8 mouse cellular contexts compared by ENCODE assay signal in the genomic region with DNA sequence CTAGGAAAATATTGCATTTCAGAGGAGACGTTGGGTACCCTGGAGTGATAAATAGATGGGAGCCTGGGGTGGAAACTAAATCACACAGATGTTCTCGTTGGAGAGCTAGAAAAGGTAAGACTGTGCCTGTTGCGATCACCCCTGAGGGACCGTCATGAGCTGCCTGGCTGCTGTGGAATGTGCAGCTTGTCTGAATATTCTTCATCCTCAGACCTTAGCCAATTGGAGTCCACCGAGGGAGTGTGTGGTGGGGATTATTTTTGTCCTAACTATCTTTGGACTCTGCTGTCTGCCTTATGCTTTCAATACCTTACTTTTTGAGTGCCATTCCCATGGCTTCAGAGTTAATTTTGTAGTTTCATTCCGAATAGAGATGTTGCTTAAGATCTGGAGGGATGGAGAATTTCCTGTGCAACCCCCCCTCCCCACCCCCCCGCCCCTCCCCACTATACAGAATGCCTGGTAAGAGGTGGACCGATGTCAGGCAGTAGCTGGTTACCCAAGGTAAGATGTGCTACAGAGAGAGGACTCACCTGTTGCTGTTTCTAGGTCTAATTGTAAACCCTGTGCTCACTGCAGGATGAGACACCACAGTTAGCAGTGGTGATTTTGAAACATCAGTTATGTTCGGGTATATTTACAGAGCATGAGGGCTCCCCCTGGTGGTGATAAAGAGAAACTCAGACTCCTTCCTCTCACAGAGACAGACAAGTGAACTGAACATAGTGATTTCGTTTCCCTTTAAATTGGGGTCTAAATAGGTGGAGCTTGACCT. TPM values are rescaled to one million over a fixed set of nuclear protein-coding genes. Genes with fewer than 3 reads are reported as not detected.
DNase-seq lines count a peak whose midpoint lies in the region; ATAC-seq and TF ChIP-seq lines count a peak whose summit lies in the region.

No protein-coding gene starts in this region.

- H3K27me3 ChIP-seq in embryonic facial prominence, embryonic 10.5 days (replicated peaks; ENCODE audit: low read depth, poor library complexity, severe bottlenecking): no peaks in the 10 kb centered on the region
- no peaks in the 10 kb centered on the region for H3K27me3 ChIP-seq in heart, adult 2 months (ENCODE audit: control insufficient read depth, insufficient read depth, low read length)
- H3K27me3 ChIP-seq in midbrain, embryonic 13.5 days: peaks cover 8% of the 10 kb centered on the region; the same call in 1 of the 2 replicates
- no peaks in the 10 kb centered on the region for H3K27me3 ChIP-seq in splenic B cell, adult 2 months (ENCODE audit: control insufficient read depth, insufficient read depth, low read length, poor library complexity, severe bottlenecking)

- no peak overlapping the region for H3K4me2 ChIP-seq in midbrain, embryonic 13.5 days (replicated peaks)

- no peaks in the 10 kb centered on the region for H3K79me2 ChIP-seq in heart, adult 2 months (replicated peaks; ENCODE audit: control insufficient read depth, insufficient read depth, low read length)

- H3K9me3 ChIP-seq in embryonic facial prominence, embryonic 10.5 days: no peaks in the 10 kb centered on the region
- H3K9me3 ChIP-seq in midbrain, embryonic 13.5 days: no peaks in the 10 kb centered on the region

- H3K9ac ChIP-seq in heart, adult 2 months (ENCODE audit: low read depth, low read length): no peak overlapping the region
- H3K9ac ChIP-seq in midbrain, embryonic 13.5 days (replicated peaks): no peak overlapping the region

- no peaks in the 10 kb centered on the region for H3K36me3 ChIP-seq in embryonic facial prominence, embryonic 10.5 days (replicated peaks)
- no peaks in the 10 kb centered on the region for H3K36me3 ChIP-seq in heart, adult 2 months (ENCODE audit: control insufficient read depth, insufficient read depth, low read length)
- no peaks in the 10 kb centered on the region for H3K36me3 ChIP-seq in midbrain, embryonic 13.5 days
- no peaks in the 10 kb centered on the region for H3K36me3 ChIP-seq in splenic B cell, adult 2 months (ENCODE audit: control insufficient read depth, insufficient read depth, low read length, poor library complexity, severe bottlenecking)

- ATAC-seq in midbrain, embryonic 13.5 days: peak; percentile 94

- no peak for TF ChIP-seq EP300 in heart, adult 2 months (IDR thresholded peaks at IDR 0.05; ENCODE audit: insufficient read depth, low read depth, low read length)

- peak; percentile 91 for TF ChIP-seq CTCF in heart, adult 2 months (IDR thresholded peaks at IDR 0.05)

- peaks cover 22% of the 10 kb centered on the region for H3K4me1 ChIP-seq in embryonic facial prominence, embryonic 10.5 days
- H3K4me1 ChIP-seq in heart, adult 2 months (ENCODE audit: control insufficient read depth, insufficient read depth, low read length): peaks cover 3% of the 10 kb centered on the region
- no peaks in the 10 kb centered on the region for H3K4me1 ChIP-seq in midbrain, embryonic 13.5 days (replicated peaks)

- no peak overlapping the region for H3K27ac ChIP-seq in embryonic facial prominence, embryonic 10.5 days (replicated peaks)
- H3K27ac ChIP-seq in heart, adult 2 months: no peak overlapping the region
- H3K27ac ChIP-seq in midbrain, embryonic 13.5 days: no peak overlapping the region

- intact Hi-C loops in heart, adult 2 months (cut with DNase I): loop anchor here (1.0 to 10.0 kb wide), 2 partner anchors 454 to 733 kb away; no protein-coding TSS in a partner anchor
- intact Hi-C loops in left cerebral cortex, postnatal 4 days (cut with DNase I): no loop called here

- H3K4me3 ChIP-seq in embryonic facial prominence, embryonic 10.5 days: no peak overlapping the region
- no peak overlapping the region for H3K4me3 ChIP-seq in heart, adult 2 months
- no peak overlapping the region for H3K4me3 ChIP-seq in midbrain, embryonic 13.5 days (replicated peaks)

- no peak for TF ChIP-seq POLR2A in heart, adult 2 months (IDR thresholded peaks at IDR 0.05; ENCODE audit: insufficient read depth, low read depth, low read length)

- 60% methylated on average over 10 of the region's 10 CpGs for WGBS in embryonic facial prominence, embryonic 10.5 days
- WGBS in heart, adult 2 months: 50% methylated on average over 10 of the region's 10 CpGs
- WGBS in midbrain, embryonic 13.5 days: 66% methylated on average over 10 of the region's 10 CpGs

- peak; percentile 64 for DNase-seq in CD4-positive helper T cell, adult 2 months (ENCODE audit: low read depth, low spot score)
- DNase-seq in adrenal gland, adult 8-10 months: peak; percentile 42
- DNase-seq in embryonic facial prominence, embryonic 10.5 days (ENCODE audit: low spot score): peak; percentile 65
- peak in 1 of 2 experiments; percentile 42 for DNase-seq in heart, adult 2 months
- peak; percentile 40 for DNase-seq in kidney, adult 11 months
- peak; percentile 56 for DNase-seq in left cerebral cortex, postnatal 4 days
- peak; percentile 81 for DNase-seq in splenic B cell, adult 2 months (ENCODE audit: low read depth, low spot score)

RNA-seq across cellular contexts. Expression of a gene that starts 15.0 kb away (rescaled TPM):
- 10 to 100 TPM; 38.5 to 49.1 (median 42.1) TPM for total RNA-seq in adrenal gland, adult 8-10 months (2022)
- polyA plus RNA-seq in embryonic facial prominence, embryonic 10.5 days (2016; fragmentation: Nextera tagmentation; extraction: Ambion mirVana): 54.6 and 56.5 TPM in 2 replicates
- total RNA-seq in heart, adult 2 months (2021): 10 to 100 TPM; 24.2 to 27.0 TPM
- polyA plus RNA-seq in heart, adult 2 months (2012; rRNA removed): 7.0 and 10.1 TPM in 2 replicates
- 10 to 100 TPM; 32.7 to 35.8 TPM for total RNA-seq in left cerebral cortex, postnatal 4 days (2021)
- polyA plus RNA-seq in midbrain, embryonic 13.5 days (2015; fragmentation: Nextera tagmentation; extraction: Ambion mirVana): 47.3 and 48.9 TPM in 2 replicates

RNA-seq across cellular contexts. Expression of a gene that starts 45.0 kb away (rescaled TPM):
- 1 to 10 TPM; 3.2 to 6.9 (median 4.5) TPM for total RNA-seq in adrenal gland, adult 8-10 months (2022)
- polyA plus RNA-seq in embryonic facial prominence, embryonic 10.5 days (2016; fragmentation: Nextera tagmentation; extraction: Ambion mirVana): 0.78 and 1.0 TPM in 2 replicates
- total RNA-seq in heart, adult 2 months (2021): 1 to 10 TPM in 1 of 2 experiments, under 1 TPM in 1; 0.94 to 1.2 TPM
- polyA plus RNA-seq in heart, adult 2 months (2012; rRNA removed): 2.1 and 3.0 TPM in 2 replicates
- total RNA-seq in left cerebral cortex, postnatal 4 days (2021): under 1 TPM in 1 of 2 experiments, not detected in 1; 0.85 TPM
- polyA plus RNA-seq in midbrain, embryonic 13.5 days (2015; fragmentation: Nextera tagmentation; extraction: Ambion mirVana): 0.36 and 0.45 TPM in 2 replicates
